Mouse (Mus musculus): ENCODE results near the gene C87977. TPM values are rescaled to one million over a fixed set of nuclear protein-coding genes. Genes with fewer than 3 reads are reported as not detected.
"Not testable (repeated sequence)": the region's sequence is repeated elsewhere in the genome, so short reads cannot be mapped to it uniquely, and the experiment has no call there.

The C87977 gene
- total RNA-seq (2022) = not detected

- DNase-seq (ENCODE audit: low spot score) = not testable (repeated sequence)
Observed at GRCm38 (mm10) chr4:144213218-144213617, at the start of gene C87977. TSS of gene C87977 (minus strand) at chr4:144213318.

GRCm38 (mm10) chr4:144254768-144255167 lies 41.6 kb upstream of the C87977 start:
- DNase-seq (ENCODE audit: low spot score) = not testable (repeated sequence)

GRCm38 (mm10) chr4:144190419-144190818 lies 22.7 kb downstream of the C87977 start, which contains the start of gene Oog2:
TSS of gene Oog2 (plus strand) at chr4:144190719.
- no peak for DNase-seq (ENCODE audit: low spot score)

GRCm38 (mm10) chr4:144162563-144162962 lies 50.6 kb downstream of the C87977 start, which contains the start of gene Oog3:
TSS of gene Oog3 (minus strand) at chr4:144162663.
- no peak for DNase-seq (ENCODE audit: low spot score)

Other genes with a start within 250 kb of the C87977 start
- gene Gm13101, start 246.4 kb downstream of the C87977 start, total RNA-seq (2022) = not detected
- gene Pramef17, start 218.9 kb downstream of the C87977 start, total RNA-seq (2022) = not detected
- not detected for gene Pramel4, start 154.2 kb downstream of the C87977 start, total RNA-seq (2022)
- gene Gm13102, start 106.8 kb downstream of the C87977 start, total RNA-seq (2022) = not detected
- not detected for gene Oog3, start 50.7 kb downstream of the C87977 start, total RNA-seq (2022)
- not detected for gene Oog2, start 22.6 kb downstream of the C87977 start, total RNA-seq (2022)
- not detected for gene Pramel5, start 67.2 kb upstream of the C87977 start, total RNA-seq (2022)
- not detected for gene Gm13128, start 116.9 kb upstream of the C87977 start, total RNA-seq (2022)
- not detected for gene Gm13119, start 144.6 kb upstream of the C87977 start, total RNA-seq (2022)
- not detected for gene Pramef20, start 164.6 kb upstream of the C87977 start, total RNA-seq (2022)
- gene Pramef12, start 195.1 kb upstream of the C87977 start, total RNA-seq (2022) = not detected
- not detected for gene 1700012P22Rik, start 225.5 kb upstream of the C87977 start, total RNA-seq (2022)
- not detected for gene Gm9944, start 240.0 kb upstream of the C87977 start, total RNA-seq (2022)

Data from heart, adult 8-10 months (tissue).